In the genomic region with DNA sequence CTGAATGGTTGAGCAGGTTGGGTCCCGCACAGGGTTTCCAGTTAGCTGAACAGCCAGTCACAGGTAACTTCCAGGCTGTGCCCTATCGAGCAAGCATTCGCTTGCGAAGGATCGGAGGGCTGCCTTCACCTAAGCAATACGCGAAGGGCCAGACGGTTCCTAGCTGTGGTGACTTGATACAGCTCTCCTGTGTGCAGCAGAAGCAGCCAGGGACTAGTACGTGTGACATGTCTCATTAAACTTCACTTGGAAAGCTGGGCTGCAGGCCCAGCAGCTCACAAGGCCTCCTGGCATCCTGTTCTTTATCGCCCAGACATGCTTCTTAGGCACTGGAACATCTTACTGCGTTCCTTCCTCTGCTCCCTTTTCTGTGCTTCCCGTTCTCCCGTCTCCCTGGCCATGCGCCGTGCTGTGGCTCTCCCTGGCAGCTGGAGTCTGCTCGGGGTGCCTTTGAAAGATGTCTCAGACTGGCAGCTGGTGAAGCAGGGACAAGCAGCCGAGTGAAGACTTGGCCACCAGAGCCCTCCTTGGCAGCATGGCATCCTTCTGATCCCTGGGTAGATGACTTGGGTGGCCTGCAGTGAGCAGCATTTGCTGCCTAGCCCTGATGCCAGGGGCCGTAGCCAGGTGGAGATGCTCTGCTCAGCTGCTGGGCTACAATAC, we compare ENCODE assay signal across 7 mouse cellular contexts. TPM values are rescaled to one million over a fixed set of nuclear protein-coding genes. Genes with fewer than 3 reads are reported as not detected.
DNase-seq lines count a peak whose midpoint lies in the region; ATAC-seq and TF ChIP-seq lines count a peak whose summit lies in the region.

No protein-coding gene starts in this region.

- DNase-seq in lung, embryonic 14.5 days = peak; percentile 50
- no peak for DNase-seq in lung, postnatal 36 days
- peak; percentile 65 for DNase-seq in cerebellum, adult 9-11 months
- peak; percentile 55 for DNase-seq in forebrain, embryonic 14.5 days (ENCODE audit: low spot score)
- DNase-seq in midbrain, postnatal 0 days (ENCODE audit: low spot score) = peak; percentile 73
- no peak for DNase-seq in Muller cell, postnatal 12 days (ENCODE audit: inconsistent ontology term)
- no peak for DNase-seq in retina, postnatal 1 day

- no peak overlapping the region for H3K9ac ChIP-seq in lung, embryonic 14.5 days
- no peak overlapping the region for H3K9ac ChIP-seq in forebrain, embryonic 14.5 days (ENCODE audit: low read length)
- no peak overlapping the region for H3K9ac ChIP-seq in midbrain, postnatal 0 days (replicated peaks; ENCODE audit: low read length, poor library complexity, severe bottlenecking)

- peak overlapping the region; percentile 73 for H3K27ac ChIP-seq in lung, embryonic 14.5 days (ENCODE audit: low read depth)
- H3K27ac ChIP-seq in forebrain, embryonic 14.5 days (ENCODE audit: low read depth, low read length) = peak overlapping the region; percentile 65
- 0 out of 2 replicates have a peak overlapping the region, but pooled peaks have one; percentile 38 for H3K27ac ChIP-seq in midbrain, postnatal 0 days (ENCODE audit: low read depth, low read length)

- no peak for ATAC-seq in lung, embryonic 14.5 days (ENCODE audit: insufficient read depth)
- peak; percentile 10; the same call in 1 of the 2 replicates for ATAC-seq in forebrain, embryonic 14.5 days
- peak; percentile 29; the same call in 1 of the 2 replicates for ATAC-seq in midbrain, postnatal 0 days (ENCODE audit: low FRiP score)

- peaks cover 31% of the 10 kb centered on the region; the same call in 1 of the 2 replicates for H3K36me3 ChIP-seq in lung, embryonic 14.5 days (ENCODE audit: insufficient read depth)
- no peaks in the 10 kb centered on the region for H3K36me3 ChIP-seq in forebrain, embryonic 14.5 days (ENCODE audit: control insufficient read depth, insufficient read depth, low read length)
- 0 out of 2 replicates have a peak, but pooled peaks cover 2% of the 10 kb centered on the region for H3K36me3 ChIP-seq in midbrain, postnatal 0 days (ENCODE audit: insufficient read depth, low read length)

- no peak overlapping the region for H3K4me3 ChIP-seq in lung, embryonic 14.5 days (ENCODE audit: low read depth, low read length)
- H3K4me3 ChIP-seq in forebrain, embryonic 14.5 days (ENCODE audit: low read depth, low read length) = no peak overlapping the region
- H3K4me3 ChIP-seq in midbrain, postnatal 0 days (ENCODE audit: low read depth, low read length) = no peak overlapping the region

- no peaks in the 10 kb centered on the region for H3K9me3 ChIP-seq in lung, embryonic 14.5 days (ENCODE audit: low read depth, low read length)
- no peaks in the 10 kb centered on the region for H3K9me3 ChIP-seq in forebrain, embryonic 14.5 days (replicated peaks; ENCODE audit: control insufficient read depth, low read length)
- H3K9me3 ChIP-seq in midbrain, postnatal 0 days (ENCODE audit: low read length) = no peaks in the 10 kb centered on the region

- 70% methylated on average over 18 of the region's 18 CpGs for WGBS in lung, embryonic 14.5 days
- WGBS in forebrain, embryonic 14.5 days = 58% methylated on average over 18 of the region's 18 CpGs
- 64% methylated on average over 18 of the region's 18 CpGs for whole genome bisulfite sequencing in midbrain, postnatal 0 days

- peaks cover 45% of the 10 kb centered on the region for H3K4me1 ChIP-seq in lung, embryonic 14.5 days (ENCODE audit: insufficient read depth)
- H3K4me1 ChIP-seq in forebrain, embryonic 14.5 days (ENCODE audit: control insufficient read depth, insufficient read depth, low read length) = peaks cover 29% of the 10 kb centered on the region
- H3K4me1 ChIP-seq in midbrain, postnatal 0 days (ENCODE audit: insufficient read depth, low read length) = peaks cover 6% of the 10 kb centered on the region; the same call in 1 of the 2 replicates

- H3K4me2 ChIP-seq in lung, embryonic 14.5 days = no peak overlapping the region
- no peak overlapping the region for H3K4me2 ChIP-seq in forebrain, embryonic 14.5 days (ENCODE audit: low read length)
- no peak overlapping the region for H3K4me2 ChIP-seq in midbrain, postnatal 0 days (ENCODE audit: low read depth, low read length, poor library complexity, severe bottlenecking)

- no peaks in the 10 kb centered on the region for H3K27me3 ChIP-seq in lung, embryonic 14.5 days (ENCODE audit: insufficient read depth, low read length)
- no peaks in the 10 kb centered on the region for H3K27me3 ChIP-seq in forebrain, embryonic 14.5 days (replicated peaks; ENCODE audit: control insufficient read depth, insufficient read depth, low read length)
- no peaks in the 10 kb centered on the region for H3K27me3 ChIP-seq in midbrain, postnatal 0 days (ENCODE audit: insufficient read depth, low read length)

- TF ChIP-seq CTCF in lung, embryonic 14.5 days (IDR thresholded peaks at IDR 0.05; ENCODE audit: low read depth) = no peak
- TF ChIP-seq CTCF in midbrain, postnatal 0 days (IDR thresholded peaks at IDR 0.05) = no peak

RNA-seq across cellular contexts. Expression of a gene that starts 56.1 kb away (rescaled TPM):
- polyA plus RNA-seq in lung, embryonic 14.5 days (2014; fragmentation: Nextera tagmentation; extraction: Ambion mirVana) = 2.9 TPM in 2 replicates
- polyA plus RNA-seq in forebrain, embryonic 14.5 days (2014; fragmentation: Nextera tagmentation; extraction: Ambion mirVana) = 1.2 and 1.7 TPM in 2 replicates
- total RNA-seq in midbrain, postnatal 0 days (2014; rRNA removed) = 0.80 and 1.4 TPM in 2 replicates
- 2.0 and 2.1 TPM in 2 replicates for polyA plus RNA-seq in midbrain, postnatal 0 days (2015; fragmentation: Nextera tagmentation; extraction: Ambion mirVana)

RNA-seq across cellular contexts. Expression of a gene that starts 58.6 kb away (rescaled TPM):
- 53.6 and 63.4 TPM in 2 replicates for polyA plus RNA-seq in lung, embryonic 14.5 days (2014; fragmentation: Nextera tagmentation; extraction: Ambion mirVana)
- 35.2 and 40.0 TPM in 2 replicates for polyA plus RNA-seq in forebrain, embryonic 14.5 days (2014; fragmentation: Nextera tagmentation; extraction: Ambion mirVana)
- total RNA-seq in midbrain, postnatal 0 days (2014; rRNA removed) = 36.9 and 48.9 TPM in 2 replicates
- polyA plus RNA-seq in midbrain, postnatal 0 days (2015; fragmentation: Nextera tagmentation; extraction: Ambion mirVana) = 35.7 and 36.4 TPM in 2 replicates

Comparison
In these comparisons a context has a peak if more than half of its experiments do, and no peak if none do; other contexts are left out.
1. DNase-seq: peak in lung, embryonic 14.5 days (single experiment), cerebellum, adult 9-11 months (single experiment), forebrain, embryonic 14.5 days (single experiment) and midbrain, postnatal 0 days (single experiment); none in lung, postnatal 36 days (single experiment), Muller cell, postnatal 12 days (single experiment) and retina, postnatal 1 day (single experiment).
2. Peak in every context shown above with its lines, with median percentiles within 50 percentile points of each other: H3K27ac ChIP-seq.